Mouse (Mus musculus) kidney, embryonic 16.5 days (tissue): ENCODE data around the gene C1qb. TPM values are rescaled to one million over a fixed set of nuclear protein-coding genes. Genes with fewer than 3 reads are reported as not detected.

Experiments
- ATAC-seq: fragments of 200-750 bp; cut with Nextera tagmentation; 2 replicates; pipeline ENCODE4 v1.8.0; 2017; ENCODE audit warnings: moderate TSS enrichment; ENCODE audit not compliant: low FRiP score, low TSS enrichment
- H3K27ac ChIP-seq: fragments of 300-500 bp; sonication (generic); 2 replicates; pipeline ENCODE4 v1.5.1; 2014; ENCODE audit warnings: low read length
- H3K27me3 ChIP-seq: fragments of 300-500 bp; sonication (generic); 2 replicates; pipeline ENCODE4 v1.6.1; 2014; ENCODE audit warnings: low read length, control low read depth, mixed read lengths; ENCODE audit not compliant: insufficient read depth
- H3K36me3 ChIP-seq: fragments of 300-500 bp; sonication (generic); 2 replicates; pipeline ENCODE4 v1.6.1; 2014; ENCODE audit warnings: low read length, control low read depth, mixed read lengths; ENCODE audit not compliant: insufficient read depth
- H3K4me1 ChIP-seq: fragments of 300-500 bp; sonication (generic); 2 replicates; pipeline ENCODE4 v1.6.1; 2014; ENCODE audit warnings: low read length, control low read depth, mixed read lengths; ENCODE audit not compliant: insufficient read depth
- H3K4me2 ChIP-seq: fragments of 300-500 bp; sonication (generic); replicated peaks from 2 replicates; pipeline ENCODE4 v1.6.1; 2014; ENCODE audit warnings: low read depth, low read length
- H3K4me3 ChIP-seq: fragments of 300-500 bp; sonication (generic); 2 replicates; pipeline ENCODE4 v1.5.1; 2014; ENCODE audit warnings: mild to moderate bottlenecking, low read length
- H3K9ac ChIP-seq: fragments of 300-500 bp; sonication (generic); replicated peaks from 2 replicates; pipeline ENCODE4 v1.6.1; 2014; ENCODE audit warnings: low read length
- H3K9me3 ChIP-seq: fragments of 300-500 bp; sonication (generic); 2 replicates; pipeline ENCODE4 v1.6.1; 2016; ENCODE audit warnings: low read length, control low read depth
- WGBS: fragments of 180-500 bp; shearing (Covaris S2); extraction: QIAGEN DNeasy Blood & Tissue Kit; methylation state at CpG from one replicate; pipeline ENCODE4 v1.1.7; 2014; 5-methylcytosine and 5-hydroxymethylcytosine counted together
- polyA plus RNA-seq: library from polyadenylated mRNA; unstranded; fragments of >200 nt; fragmentation: Nextera tagmentation; extraction: Ambion mirVana; gene quantifications from 2 replicates; pipeline ENCODE4 v1.2.1, GENCODE M21; 2015

Gene C1qb
- polyA plus RNA-seq, 1 experiment from 2014 or later: 40.1 TPM

- 38% methylated on average over 9 of the region's 9 CpGs for WGBS
- ATAC-seq: no peak
- Histone ChIP-seq H3K9me3 (no peaks in the 10 kb centered on the region), H3K9ac (no peak overlapping the region), H3K4me2 (no peak overlapping the region), H3K4me3 (no peak overlapping the region), H3K36me3 (no peaks in the 10 kb centered on the region), H3K27me3 (peaks cover 28% of the 10 kb centered on the region), H3K27ac (no peak overlapping the region), H3K4me1 (0 out of 2 replicates have a peak, but pooled peaks cover 5% of the 10 kb centered on the region)
These were observed 12.2 kb upstream of the C1qb start for GRCm38 (mm10) chr4:136898084-136898598.

- no peak for ATAC-seq
- Histone ChIP-seq H3K4me1 (0 out of 2 replicates have a peak, but pooled peaks cover 5% of the 10 kb centered on the region), H3K9me3 (no peaks in the 10 kb centered on the region), H3K27ac (no peak overlapping the region), H3K4me3 (no peak overlapping the region), H3K9ac (no peak overlapping the region), H3K4me2 (no peak overlapping the region), H3K36me3 (no peaks in the 10 kb centered on the region), H3K27me3 (peaks cover 28% of the 10 kb centered on the region)
- WGBS: 32% methylated on average over 10 of the region's 10 CpGs
These were observed 10.5 kb upstream of the C1qb start for GRCm38 (mm10) chr4:136896461-136896860.

- Histone ChIP-seq H3K9ac (no peak overlapping the region), H3K27ac (no peak overlapping the region), H3K36me3 (no peaks in the 10 kb centered on the region), H3K27me3 (peaks cover 31% of the 10 kb centered on the region), H3K4me3 (no peak overlapping the region), H3K4me1 (0 out of 2 replicates have a peak, but pooled peaks cover 5% of the 10 kb centered on the region), H3K4me2 (no peak overlapping the region), H3K9me3 (no peaks in the 10 kb centered on the region)
- 2% methylated on average over 15 of the region's 15 CpGs for WGBS
- no peak for ATAC-seq
These were observed 9.9 kb upstream of the C1qb start for GRCm38 (mm10) chr4:136895861-136896260.

GRCm38 (mm10) chr4:136894821-136895220 is 8.8 kb upstream of the C1qb start:
- Histone ChIP-seq H3K27ac (no peak overlapping the region), H3K9me3 (no peaks in the 10 kb centered on the region), H3K4me1 (0 out of 2 replicates have a peak, but pooled peaks cover 5% of the 10 kb centered on the region), H3K4me3 (no peak overlapping the region), H3K27me3 (peaks cover 31% of the 10 kb centered on the region), H3K9ac (no peak overlapping the region), H3K36me3 (no peaks in the 10 kb centered on the region), H3K4me2 (no peak overlapping the region)
- no peak for ATAC-seq
- 75% methylated on average over 4 of the region's 4 CpGs for WGBS

GRCm38 (mm10) chr4:136893691-136894543 is 7.9 kb upstream of the C1qb start:
- Histone ChIP-seq H3K27ac (no peak overlapping the region), H3K4me2 (no peak overlapping the region), H3K9me3 (no peaks in the 10 kb centered on the region), H3K4me3 (no peak overlapping the region), H3K27me3 (peaks cover 31% of the 10 kb centered on the region), H3K4me1 (0 out of 2 replicates have a peak, but pooled peaks cover 5% of the 10 kb centered on the region), H3K9ac (no peak overlapping the region), H3K36me3 (no peaks in the 10 kb centered on the region)
- WGBS: 4% methylated on average over 9 of the region's 9 CpGs
- 0 out of 2 replicates have a peak, but pooled peaks have one; percentile 55 for ATAC-seq

- no peaks in the 10 kb centered on the region for H3K9me3 ChIP-seq
- no peak for ATAC-seq
- 0 out of 2 replicates have a peak, but pooled peaks cover 5% of the 10 kb centered on the region for H3K4me1 ChIP-seq
- H3K9ac ChIP-seq: no peak within 1 kb of the TSS
- no peak within 1 kb of the TSS for H3K27ac ChIP-seq
- H3K27me3 ChIP-seq: peaks cover 31% of the 10 kb centered on the region
- H3K4me3 ChIP-seq: no peak within 1 kb of the TSS
- H3K4me2 ChIP-seq: no peak within 1 kb of the TSS
- WGBS: 55% methylated on average over 5 of the region's 5 CpGs
- H3K36me3 ChIP-seq: no peaks in the 10 kb centered on the region
These were observed 6.8 kb upstream of the C1qb start, which contains the start of gene C1qc for GRCm38 (mm10) chr4:136892811-136893210. Gene C1qc, minus strand, starts transcription at chr4:136893065.

- peaks cover 31% of the 10 kb centered on the region for H3K27me3 ChIP-seq
- no peak for ATAC-seq
These were observed 6.4 kb upstream of the C1qb start for GRCm38 (mm10) chr4:136892371-136892770.

GRCm38 (mm10) chr4:136891115-136891514 is 5.1 kb upstream of the C1qb start:
- Histone ChIP-seq H3K27ac (no peak overlapping the region), H3K36me3 (no peaks in the 10 kb centered on the region), H3K9me3 (no peaks in the 10 kb centered on the region), H3K4me2 (no peak overlapping the region), H3K4me1 (0 out of 2 replicates have a peak, but pooled peaks cover 4% of the 10 kb centered on the region), H3K9ac (no peak overlapping the region), H3K27me3 (peaks cover 19% of the 10 kb centered on the region), H3K4me3 (no peak overlapping the region)
- WGBS: 85% methylated on average over 4 of the region's 4 CpGs
- ATAC-seq: no peak

More at GRCm38 (mm10) chr4:136892371-136892770, 6.4 kb upstream of the C1qb start:
- WGBS: 63% methylated on average over 7 of the region's 7 CpGs
- H3K9ac ChIP-seq: no peak overlapping the region
- no peaks in the 10 kb centered on the region for H3K9me3 ChIP-seq
- H3K4me2 ChIP-seq: no peak overlapping the region
- no peak overlapping the region for H3K4me3 ChIP-seq
- no peaks in the 10 kb centered on the region for H3K36me3 ChIP-seq
- 0 out of 2 replicates have a peak, but pooled peaks cover 5% of the 10 kb centered on the region for H3K4me1 ChIP-seq
- no peak overlapping the region for H3K27ac ChIP-seq

- Histone ChIP-seq H3K4me2 (no peak overlapping the region), H3K4me1 (no peaks in the 10 kb centered on the region), H3K36me3 (no peaks in the 10 kb centered on the region), H3K27me3 (peaks cover 10% of the 10 kb centered on the region), H3K9ac (no peak overlapping the region), H3K9me3 (no peaks in the 10 kb centered on the region), H3K27ac (no peak overlapping the region), H3K4me3 (no peak overlapping the region)
- 79% methylated on average over 15 of the region's 15 CpGs for WGBS
- no peak for ATAC-seq
These were observed 4.0 kb upstream of the C1qb start for GRCm38 (mm10) chr4:136889981-136890380.

- H3K4me2 ChIP-seq: no peak overlapping the region
- no peaks in the 10 kb centered on the region for H3K36me3 ChIP-seq
- H3K4me1 ChIP-seq: no peaks in the 10 kb centered on the region
- H3K4me3 ChIP-seq: no peak overlapping the region
- no peak overlapping the region for H3K9ac ChIP-seq
- H3K27ac ChIP-seq: no peak overlapping the region
- no peak for ATAC-seq
- 0 out of 2 replicates have a peak, but pooled peaks cover 4% of the 10 kb centered on the region for H3K27me3 ChIP-seq
- 60% methylated on average over 5 of the region's 5 CpGs for WGBS
- H3K9me3 ChIP-seq: no peaks in the 10 kb centered on the region
These were observed 1.7 kb upstream of the C1qb start for GRCm38 (mm10) chr4:136887714-136888113.
